Mouse (Mus musculus): ENCODE results near the gene Akirin1.

Akirin1 gene

DNA sequence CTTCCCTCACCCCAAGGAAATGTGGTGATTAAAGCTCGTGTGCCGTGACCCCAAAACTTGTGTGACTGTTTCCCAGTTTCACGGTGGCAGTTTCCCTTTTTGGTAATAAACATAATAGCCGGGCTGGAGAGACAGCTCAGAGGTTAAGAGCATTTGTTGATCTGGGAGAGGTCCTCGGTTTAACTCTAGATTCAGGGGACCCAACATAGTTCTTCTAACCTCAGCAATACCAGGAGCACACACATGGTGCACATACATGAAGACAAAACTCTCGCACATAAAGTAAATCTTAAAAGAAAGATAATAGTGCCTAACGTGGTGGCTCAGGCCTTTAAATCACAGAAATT, 31.7 kb downstream of the Akirin1 start:
- DNase-seq (ENCODE audit: low spot score in 2 of 2): no peak

- DNase-seq (ENCODE audit: low spot score in 2 of 2): peak; percentile 87 to 91
Observed at GRCm38 (mm10) chr4:123717574-123718433, 32.3 kb downstream of the Akirin1 start, which contains the start of gene Ndufs5. TSS of gene Ndufs5 (minus strand) at chr4:123718202.

DNA sequence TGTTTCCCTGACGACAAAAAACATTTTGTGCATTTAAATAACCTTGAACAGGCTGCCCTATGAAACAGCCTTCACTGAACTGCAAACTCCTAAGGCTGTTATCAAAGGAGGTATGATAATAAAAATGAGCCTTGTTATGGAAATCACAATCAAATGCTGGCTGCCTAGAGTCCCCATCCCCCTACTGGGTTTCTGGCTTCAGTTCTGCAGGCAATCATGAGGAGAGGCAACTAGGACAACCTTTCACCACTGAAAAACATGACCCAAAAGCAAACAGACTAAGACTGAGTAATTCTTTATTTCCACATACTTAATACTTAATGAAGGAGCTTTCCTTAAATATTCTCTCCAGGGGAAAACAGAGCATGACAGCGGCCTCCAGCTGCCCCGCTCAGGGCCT, 37.7 kb downstream of the Akirin1 start:
- DNase-seq (ENCODE audit: low spot score in 2 of 2): no peak

GRCm38 (mm10) chr4:123707340-123707739, 42.8 kb downstream of the Akirin1 start:
- no peak for DNase-seq (ENCODE audit: low spot score in 2 of 2)

DNA sequence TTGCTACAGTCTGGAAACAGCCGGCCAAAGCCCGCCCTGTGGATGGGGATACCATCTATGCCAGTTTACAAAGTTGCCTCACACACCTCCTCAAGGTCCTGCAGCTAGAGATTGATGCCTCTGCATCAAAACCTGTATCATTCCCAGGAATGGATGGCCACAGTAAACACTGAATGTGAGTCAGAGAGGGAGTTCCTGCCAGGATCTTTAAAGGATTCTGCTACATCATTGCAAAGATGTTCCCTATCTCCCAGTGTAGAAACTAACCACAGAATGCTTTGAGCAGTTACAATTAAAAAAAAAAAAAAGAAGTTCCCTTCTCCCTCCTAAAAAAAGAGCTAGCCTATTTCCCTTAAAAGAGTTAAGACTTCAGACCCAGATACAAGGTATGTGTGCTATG, 44.8 kb downstream of the Akirin1 start:
- no peak for DNase-seq (ENCODE audit: low spot score in 2 of 2)

- DNase-seq (ENCODE audit: low spot score in 2 of 2): no peak
Observed at GRCm38 (mm10) chr4:123693384-123693783, 56.8 kb downstream of the Akirin1 start.

GRCm38 (mm10) chr4:123692071-123692470, 58.1 kb downstream of the Akirin1 start:
- no peak for DNase-seq (ENCODE audit: low spot score in 2 of 2)

GRCm38 (mm10) chr4:123690311-123690710, 59.8 kb downstream of the Akirin1 start:
- no peak for DNase-seq (ENCODE audit: low spot score in 2 of 2)

DNA sequence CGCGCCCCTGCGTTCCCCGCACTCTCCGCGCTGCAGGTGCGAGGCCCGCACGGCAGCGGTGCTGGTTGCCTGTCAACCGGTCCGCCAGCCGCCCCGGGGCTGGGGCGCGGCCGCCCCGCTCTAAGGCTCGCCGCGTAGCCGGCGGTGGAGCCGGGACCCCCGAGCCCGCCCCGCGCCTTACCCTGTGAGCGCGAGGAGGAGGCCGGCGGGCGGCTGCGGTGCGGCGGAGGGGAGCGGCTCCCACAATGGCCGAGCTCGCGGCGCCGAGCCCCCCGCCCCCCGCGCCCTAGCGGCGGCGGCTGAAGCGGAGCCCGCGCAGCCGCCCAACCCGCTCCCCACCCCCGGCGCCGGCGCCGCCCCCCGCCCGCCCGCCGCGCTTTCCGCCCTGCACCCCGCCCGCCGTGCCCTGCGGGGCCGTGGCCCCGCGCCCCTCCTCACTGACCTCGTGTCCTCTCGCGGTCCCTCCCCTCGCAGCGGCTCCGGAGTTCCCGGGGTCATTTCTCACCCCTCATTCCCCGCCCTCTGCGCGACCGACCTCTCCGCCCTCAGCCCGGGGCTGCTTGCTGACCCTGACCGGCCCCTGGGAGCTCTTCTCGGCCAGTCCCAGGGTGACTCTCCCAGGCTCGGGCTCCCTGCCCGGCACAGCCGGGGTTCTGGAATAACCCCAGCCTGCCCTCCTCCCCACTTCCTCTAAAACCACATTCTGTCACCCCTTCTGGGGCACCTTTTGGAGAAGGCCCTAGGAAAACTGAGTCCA, 62.9 kb downstream of the Akirin1 start:
- no peak for DNase-seq (ENCODE audit: low spot score in 2 of 2)

DNA sequence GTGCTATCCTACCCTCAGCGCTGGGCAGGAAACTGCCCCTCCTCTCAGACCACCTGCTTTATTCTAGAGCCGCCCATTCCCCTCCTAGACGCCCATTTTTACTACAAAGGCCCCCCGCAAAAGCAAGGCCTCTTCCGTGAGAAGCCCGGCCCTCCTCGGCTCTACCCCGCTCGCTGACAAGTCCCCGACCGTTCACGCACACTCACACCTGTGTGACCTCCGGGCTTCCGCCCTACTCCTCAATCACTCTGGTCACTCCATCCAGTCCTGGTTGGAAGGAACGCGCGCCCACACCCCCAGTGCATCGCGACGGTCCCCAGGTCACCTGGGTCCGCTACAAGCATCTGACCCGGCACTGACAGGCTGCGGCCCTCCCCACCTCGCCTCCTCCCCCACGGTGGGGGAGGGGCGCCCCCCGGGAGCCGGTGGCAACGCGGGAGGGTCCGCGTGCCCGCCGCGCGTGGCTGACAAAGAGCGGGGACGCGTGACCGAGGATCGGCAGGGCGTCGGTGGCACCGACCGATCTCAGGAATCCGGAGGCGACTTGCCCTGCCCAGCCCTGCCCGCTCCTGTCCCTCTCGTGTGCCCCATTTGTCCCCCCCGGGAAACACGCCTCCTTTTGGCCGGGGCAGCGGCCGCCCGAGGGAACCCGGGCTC, 63.6 kb downstream of the Akirin1 start:
- no peak for DNase-seq (ENCODE audit: low spot score in 2 of 2)

GRCm38 (mm10) chr4:123685506-123686242, 64.5 kb downstream of the Akirin1 start:
- DNase-seq (ENCODE audit: low spot score in 2 of 2): no peak

DNA sequence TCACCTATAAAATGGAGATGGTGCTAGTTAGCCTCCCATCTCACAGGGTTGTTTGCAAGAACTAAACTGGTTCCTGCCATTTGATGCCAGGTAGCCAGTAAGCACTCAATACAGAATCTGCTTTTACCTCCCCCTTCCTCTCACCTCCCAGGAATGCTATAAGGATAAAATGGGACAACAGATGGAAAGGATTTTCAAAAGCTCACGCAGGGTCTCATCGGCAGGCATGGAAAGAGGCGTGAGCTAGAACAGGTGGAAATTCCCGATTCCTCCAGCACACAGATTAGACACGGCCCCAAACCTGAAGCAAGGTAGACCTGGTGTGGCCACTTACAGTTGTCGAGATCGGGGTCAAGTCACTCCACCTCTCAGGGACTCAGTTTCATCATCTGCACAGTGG, 65.1 kb downstream of the Akirin1 start:
- DNase-seq (ENCODE audit: low spot score in 2 of 2): no peak
